Mouse (Mus musculus): ENCODE results near the gene Rnf220.

Gene Rnf220

DNA sequence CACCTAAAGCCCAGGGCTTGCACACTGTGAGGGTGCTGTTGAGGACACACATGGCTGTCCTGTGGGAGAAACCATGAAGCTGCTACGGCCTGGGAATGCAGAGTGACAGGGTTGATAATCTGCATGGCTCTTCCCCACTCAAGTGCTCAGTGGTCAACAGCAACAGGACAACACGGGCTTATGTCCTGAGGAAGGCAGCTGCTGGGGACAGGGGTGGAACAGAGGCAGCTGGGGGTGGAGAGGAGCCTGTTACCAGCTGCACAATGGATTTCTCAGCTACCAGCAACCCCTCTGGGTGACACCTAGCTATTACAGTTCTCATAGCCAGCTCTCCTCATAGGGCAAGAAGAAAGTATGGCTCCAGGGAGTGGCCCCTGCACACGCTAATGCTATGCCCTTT is 169.9 kb downstream of the Rnf220 start:
- no peak for DNase-seq

DNA sequence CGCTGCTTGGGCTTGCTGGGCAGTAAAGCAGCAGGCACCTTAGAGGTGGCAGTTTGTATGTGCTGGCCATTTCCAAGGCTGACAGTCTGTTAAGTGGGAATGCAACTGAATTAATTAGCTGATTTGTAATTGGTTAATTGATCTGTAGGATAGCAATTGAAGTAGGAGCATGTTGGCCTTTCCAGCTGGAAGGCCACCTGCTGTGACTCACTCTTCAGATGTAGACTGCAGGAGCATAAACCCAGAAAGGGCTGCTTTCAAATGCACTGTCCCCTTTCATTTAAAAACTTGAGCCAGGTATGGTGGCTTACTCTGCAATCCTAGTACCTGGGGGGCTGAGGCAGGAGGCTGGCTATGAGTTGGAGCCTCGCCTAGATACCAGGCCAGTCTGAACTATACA is 171.8 kb downstream of the Rnf220 start:
- no peak for DNase-seq

DNA sequence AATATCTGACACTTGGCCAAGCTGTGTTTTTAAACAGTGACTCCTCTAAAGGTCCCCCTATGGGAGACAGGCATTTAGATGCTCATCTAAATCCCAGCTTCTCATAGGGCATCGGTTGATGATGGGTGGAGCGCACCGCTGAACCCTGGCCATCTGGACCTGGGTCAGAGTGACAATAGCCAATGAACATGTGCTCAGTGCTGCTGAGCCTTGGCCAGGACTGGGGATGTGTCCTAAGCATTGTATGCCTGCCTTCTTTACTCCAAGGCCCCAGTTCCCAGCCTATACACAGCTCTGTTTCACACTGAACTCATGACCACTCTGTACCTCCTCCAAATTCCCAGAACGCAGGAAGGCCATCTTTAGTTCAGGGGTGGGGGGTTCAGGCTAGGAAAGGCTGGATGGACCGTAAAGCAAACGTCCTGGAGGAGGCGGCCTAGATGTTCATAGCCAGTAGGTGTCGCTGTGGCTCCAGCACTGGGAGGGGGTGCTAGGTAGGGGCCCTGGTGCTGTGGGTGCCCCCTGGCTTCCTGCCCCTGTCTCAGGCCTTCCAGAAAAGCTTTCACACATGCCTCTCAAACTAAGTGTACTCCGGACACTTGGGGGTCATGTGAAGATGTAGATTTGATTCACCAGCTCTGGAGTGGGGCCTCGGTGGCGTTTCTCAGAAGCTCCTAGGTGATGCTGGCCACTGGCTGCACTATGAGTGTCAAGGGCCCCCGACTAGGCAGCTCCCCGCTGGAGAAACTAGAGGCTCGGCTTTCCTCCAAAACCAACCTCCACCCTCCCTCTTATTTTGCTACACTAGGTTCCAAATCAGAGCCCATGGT is 173.1 kb downstream of the Rnf220 start:
- DNase-seq, result peak; percentile 63

DNA sequence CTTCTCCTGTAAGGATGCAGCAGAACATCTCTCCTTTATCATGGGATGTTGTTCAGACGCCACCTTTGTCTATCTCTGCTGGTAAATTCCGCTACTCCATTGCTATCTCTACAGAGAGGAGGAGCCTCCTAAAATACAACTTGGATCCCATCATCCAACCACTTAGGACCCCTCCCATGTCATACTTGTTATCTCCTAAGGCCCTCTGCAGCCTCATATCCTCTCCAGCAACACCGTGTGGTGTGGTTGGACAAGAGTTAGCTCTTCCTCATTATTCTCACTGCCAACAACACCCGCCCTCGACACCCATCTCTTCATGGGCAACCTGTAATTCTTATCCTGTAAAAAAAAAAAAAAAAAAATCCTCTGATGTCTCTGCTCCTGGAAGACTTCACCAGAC is 175.8 kb downstream of the Rnf220 start:
- DNase-seq, result no peak

DNA sequence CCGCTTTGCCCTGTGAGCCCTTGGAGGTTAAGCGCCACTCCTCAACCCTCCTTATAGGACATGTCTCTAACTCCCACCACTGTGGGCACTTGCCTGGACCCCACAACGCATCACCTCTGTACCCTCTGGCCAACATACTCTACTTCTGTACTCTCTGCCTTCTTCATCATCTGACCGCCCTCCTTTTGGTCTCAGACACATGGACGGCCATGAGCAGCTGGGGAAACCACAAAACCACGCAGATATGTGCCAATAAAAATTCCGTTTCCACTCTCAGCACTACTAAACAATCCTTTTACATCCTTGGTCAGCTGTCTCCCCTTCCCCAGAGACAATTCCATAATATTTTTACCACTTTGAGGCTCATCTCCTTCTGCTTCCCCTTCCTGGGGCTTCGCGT is 178.3 kb downstream of the Rnf220 start:
- no peak for DNase-seq

DNA sequence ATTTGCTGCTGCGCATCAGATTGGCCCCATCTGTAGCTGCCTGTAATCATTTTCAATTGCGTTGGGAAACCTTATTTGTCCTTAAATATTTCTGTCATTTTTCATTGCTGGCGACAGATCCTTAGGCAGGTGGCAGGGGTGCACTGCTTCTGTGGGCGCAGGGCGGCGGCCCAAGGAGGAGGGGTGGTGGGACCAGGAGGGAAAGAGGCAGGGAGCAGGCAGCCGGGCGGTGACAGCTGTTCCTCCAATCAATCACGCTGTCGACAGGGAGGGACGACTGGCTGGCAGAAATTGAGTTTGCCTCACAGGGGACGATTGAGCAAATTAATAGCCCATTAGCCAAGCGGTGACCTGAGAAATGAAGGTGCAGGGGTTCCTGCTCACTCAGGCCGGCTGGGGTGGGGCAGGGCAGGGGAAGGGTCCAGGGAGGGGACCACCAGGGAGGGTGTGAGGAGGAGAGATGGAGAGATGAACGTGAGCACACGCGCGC is 179.1 kb downstream of the Rnf220 start:
- DNase-seq, result no peak

DNA sequence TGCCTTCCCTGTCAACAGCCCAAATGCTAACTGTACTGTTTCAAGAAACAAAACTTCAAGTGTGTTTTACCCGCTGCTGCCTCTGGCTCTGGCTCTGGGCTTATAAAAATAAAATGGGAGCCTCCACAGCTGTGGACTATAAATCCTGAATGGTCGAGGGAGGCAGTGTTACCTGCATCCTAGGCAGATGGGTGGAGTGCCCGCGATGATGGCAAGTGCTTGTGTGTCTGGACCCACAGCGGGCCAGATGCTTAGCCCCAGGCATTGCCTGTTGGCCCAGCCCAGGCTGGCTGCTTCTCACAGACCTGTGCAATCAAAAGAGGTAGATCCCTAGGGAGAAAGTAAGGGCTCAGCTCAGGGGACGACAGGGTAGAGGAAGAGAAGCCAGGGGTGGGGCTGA is 180.1 kb downstream of the Rnf220 start:
- no peak for DNase-seq

DNA sequence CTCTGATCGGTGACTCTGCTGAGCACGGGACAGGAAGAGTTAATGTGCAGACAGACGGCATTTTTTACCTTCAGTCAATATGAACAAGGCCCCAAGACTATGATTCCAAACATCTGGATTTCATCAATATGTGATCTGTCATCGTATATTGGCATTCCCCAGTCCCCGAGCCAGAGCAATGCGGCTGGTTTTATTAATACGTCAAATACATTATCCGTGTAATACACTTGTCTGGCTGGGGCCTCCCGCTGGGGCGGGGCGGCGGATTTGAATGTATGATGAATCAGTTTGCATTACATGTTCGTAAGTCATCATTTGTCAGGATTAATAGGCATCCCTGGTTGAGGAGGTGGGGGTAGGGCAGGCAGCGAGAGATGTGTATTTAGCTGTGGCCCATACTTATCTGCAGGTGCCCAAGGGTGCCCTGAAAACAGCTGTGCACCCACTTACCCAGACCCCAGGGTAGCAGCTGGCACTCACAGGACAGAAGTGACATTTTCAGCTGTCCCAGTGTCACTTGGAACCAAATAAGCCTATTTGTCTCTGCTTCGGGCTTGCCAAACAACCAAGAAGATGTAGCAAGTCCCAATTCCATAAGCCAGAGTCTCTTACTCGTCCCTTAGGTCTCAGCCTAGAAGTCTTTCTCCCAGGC is 181.9 kb downstream of the Rnf220 start:
- DNase-seq, result no peak

DNA sequence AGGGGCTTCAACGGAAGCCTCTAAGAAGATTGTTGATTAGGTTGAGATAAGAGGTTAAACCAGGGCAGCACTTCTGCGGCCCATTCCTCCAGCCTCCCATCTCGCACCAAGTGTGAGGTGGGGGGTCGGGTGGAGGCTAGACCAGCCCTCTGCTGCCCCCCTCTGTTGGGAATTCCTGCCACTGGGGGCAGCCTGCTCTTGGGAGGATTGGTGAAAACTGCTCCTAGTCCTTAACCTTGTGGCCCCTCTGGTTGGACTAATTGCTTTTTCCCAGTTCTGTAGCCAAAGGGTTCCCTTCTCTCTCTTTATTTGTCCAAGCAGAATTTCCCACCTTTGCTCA is 183.8 kb downstream of the Rnf220 start:
- peak; percentile 77 for DNase-seq

DNA sequence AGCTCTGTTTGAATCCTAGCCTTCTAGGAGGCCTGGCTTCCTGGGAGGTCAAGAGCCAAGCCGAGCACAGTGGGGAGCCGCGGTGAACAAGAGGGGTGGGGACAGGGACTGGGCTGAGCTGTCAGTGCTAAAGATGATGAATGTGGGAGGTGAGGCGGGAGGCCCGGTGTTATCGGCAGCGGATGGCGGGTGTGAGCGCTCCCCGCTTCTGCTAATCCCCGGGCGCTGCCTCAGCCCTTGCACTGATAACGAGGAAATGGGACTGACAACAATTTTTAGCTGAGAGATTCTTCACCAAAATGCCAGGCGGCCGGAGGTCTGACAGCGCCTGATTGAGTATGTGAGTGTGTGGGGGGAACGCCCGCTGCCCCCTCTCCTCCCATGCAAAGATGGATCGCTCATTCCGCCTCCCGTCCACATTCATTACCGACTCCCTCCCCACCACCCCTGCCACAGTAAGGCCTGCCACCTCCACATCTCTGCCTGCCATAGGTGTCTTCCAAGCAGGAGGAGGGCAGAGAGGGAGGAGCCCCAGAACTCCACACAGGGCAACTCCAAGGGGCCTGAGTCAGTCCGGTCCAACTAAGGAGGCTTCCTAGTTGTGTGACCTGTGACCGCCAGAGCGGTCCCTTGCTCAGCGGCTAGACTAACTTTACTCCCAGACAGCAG is 184.3 kb downstream of the Rnf220 start:
- peak; percentile 93 for DNase-seq

DNA sequence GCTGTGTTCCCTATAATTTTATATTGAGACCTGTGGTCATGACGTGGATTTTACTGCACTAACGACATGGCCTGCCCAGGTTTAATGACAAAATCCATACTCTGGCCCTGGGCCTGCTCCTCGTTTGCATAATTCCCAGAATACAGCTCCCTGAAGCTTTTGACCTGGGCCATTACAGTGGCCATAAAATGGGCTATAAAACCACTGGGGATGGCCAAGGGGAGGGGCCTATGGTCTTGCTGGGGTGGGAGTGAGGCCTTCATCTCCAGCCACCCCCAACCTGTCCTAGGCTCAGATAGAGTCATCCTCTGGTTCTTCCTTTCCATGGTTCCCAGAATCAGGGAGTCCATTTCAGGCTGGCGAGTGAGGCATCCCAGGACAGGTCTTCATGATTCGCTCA is 185.0 kb downstream of the Rnf220 start:
- no peak for DNase-seq

DNA sequence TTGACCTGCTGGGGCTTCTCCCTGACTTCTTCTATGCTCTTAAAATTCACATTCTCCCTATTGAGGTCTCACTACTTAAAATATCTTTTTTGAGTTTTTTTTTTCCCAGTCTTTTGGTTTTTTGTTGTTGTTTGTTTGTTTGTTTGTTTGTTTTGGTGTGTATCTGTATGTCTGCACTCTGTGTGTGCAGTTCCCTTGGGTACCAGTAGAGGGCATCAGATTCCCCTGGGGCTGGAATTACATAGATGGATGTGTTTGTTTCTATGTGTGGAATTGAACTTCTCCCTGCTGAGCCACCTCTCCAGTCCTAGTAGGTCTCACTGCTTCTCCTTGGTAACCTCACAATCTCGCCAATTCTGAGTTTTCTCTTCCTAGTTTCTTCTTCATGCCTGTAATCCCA is 187.4 kb downstream of the Rnf220 start:
- no peak for DNase-seq

DNA sequence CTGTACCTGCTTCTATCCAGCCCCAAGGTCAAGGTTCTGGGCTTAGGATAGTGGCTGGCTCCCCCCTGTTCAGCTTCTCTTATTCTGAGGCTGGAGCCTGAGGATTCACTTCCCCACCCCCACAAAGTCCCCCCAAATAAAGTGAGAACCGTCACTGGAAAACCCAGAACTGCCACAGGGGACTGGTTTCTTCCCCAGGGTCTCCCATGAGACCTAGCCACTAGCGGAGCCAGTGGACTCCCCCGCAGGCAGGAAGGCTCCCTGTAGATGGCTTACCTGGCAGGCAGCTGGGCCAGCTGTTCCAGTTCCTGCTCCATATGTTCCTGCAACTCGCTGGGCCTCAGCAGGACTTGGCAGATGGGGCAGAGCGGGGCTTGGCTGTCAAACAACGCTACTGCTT is 189.6 kb downstream of the Rnf220 start:
- no peak for DNase-seq

DNA sequence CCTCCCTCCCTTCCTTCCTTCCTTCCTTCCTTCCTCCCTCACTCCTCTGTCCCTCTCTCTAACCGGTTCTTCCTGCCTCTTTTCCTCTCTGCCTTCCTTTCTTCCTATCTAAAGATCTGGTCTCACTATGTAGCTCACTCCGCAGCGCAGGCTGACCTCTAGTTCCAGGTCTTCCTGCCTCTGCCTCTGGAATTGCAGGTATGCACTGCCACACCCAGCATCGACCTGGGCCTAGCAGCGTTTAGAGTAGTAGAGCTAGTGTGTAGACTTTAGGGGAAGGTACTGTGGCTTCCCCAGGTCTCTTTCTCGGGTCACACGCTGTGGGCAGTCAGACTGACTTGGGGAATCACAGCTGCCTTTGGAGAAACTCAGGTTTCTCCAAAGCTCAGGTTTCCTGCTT is 191.4 kb downstream of the Rnf220 start:
- DNase-seq, result no peak

DNA sequence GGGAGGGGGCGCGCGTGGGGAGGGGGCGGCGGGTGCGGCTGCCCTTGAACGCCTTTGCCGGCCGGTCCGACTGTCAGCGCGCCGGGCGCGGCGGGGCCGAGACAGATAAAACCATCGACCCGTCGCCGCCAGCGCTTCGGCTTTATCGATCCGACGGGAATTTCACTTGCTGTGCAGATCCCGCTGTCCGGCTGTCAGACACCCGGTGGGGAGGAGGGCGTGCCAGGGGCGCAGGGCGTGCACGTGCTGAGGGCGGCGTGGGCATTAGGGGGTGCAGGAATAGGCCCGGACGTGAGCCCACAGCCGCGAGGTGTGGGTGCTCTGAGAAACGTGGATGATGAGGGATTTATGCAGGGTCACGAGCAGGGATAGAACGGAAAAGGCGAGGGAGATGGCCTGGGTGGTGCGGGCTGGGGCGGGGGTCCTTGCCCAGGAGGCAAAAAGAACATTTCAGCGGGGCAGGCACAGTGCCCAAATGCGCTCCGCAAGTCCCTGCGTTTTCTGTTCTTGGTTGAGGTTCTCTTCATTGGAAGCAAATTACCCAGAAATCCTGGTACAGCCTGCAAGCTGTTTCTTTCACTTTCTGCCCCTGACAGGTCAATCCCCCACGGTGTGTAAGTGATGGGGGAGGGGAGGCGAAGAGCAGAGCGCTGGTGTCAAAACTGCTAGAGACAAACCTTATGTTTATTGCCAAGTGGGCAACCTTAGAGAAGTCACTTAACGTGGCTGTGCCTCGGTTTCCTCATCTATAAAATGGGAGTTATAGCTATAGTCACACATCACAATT is 192.4 kb downstream of the Rnf220 start:
- DNase-seq, result peak; percentile 26

DNA sequence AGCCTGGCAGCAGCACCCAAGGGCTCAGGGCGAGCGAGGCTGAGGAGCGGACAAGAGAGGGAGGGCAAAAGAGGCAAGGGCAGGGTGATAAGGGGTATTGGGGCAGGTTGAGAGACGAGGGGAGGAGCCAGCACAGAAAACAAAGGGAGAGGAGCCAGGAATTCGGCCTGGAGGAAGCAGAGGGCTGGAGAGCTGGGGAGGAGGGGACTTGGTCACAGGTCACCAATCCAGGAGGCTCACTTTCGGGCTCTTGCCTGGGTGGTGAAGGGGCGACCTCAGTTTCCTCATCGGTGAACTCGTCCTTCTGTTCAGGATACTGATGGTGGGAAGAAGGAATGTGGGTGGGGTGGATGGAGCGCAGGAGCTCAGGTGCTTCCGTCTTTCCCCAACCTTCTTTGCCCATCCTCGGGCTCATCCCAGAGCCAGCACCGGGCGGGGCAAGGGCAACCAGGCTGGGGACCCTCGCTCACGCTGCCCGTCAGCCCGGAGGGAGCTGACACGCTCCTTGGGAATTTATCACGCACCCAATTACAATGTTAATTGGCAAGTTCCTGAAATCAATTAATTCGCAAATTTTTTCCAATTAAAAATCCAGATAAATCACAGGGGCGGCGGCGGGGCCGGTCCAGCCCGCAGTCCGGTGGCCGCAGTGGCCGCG is 193.1 kb downstream of the Rnf220 start:
- DNase-seq, result no peak

DNA sequence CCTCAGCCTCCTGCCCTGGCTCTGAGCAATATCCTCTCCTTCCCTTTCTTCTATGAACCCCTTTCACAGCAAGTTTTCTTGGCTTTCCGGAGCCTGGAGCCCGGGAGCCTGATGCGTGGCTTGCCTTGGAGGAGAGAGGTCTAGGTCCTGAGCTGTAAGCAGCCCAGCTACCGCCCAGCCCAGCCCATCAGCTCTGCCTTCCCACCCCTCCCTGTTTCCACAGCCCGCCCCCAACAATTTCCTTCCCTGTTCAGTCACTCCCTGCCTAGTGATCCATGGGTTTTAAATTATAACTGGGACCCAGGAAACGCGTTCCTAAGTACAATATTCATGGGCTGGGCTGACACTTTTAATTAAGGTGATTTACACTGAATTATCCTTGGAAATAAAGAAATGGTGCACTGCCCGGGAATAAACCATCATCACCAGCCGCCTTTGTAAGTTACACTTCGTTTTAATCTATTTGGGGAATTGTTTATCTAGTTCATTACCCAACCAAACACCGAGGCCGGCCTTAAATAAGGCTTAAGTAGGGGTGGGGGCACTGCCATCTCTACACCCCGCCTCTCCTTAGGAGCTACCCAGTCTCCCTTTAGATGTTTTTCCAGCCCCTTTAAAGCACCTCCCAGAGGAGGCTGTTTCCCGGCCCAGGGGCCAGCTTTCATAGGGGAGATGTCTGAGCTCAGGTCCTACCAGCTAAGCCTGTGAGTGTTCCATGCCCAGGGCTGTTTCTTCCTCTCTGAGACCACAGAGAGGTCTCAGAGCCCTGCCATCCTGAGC is 194.6 kb downstream of the Rnf220 start:
- no peak for DNase-seq

DNA sequence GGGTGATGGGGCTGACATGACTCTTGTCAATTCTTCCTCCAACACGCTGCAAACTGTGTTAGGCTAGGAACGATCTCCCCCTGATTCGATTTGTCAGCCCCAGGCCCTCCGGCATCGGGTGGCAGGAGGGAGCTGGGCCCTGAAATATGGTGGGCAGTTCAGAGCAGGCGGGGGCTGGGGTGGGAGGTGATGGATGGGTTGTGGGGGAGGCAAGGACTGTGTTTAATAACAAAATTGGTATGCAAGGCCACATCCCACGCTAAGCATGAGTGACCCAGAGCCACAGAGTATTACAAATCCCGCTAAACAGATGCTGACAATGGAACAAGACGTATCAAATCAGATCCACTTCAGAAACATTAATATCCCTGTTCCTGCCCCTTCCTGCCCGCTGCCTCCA is 196.9 kb downstream of the Rnf220 start:
- DNase-seq, result no peak

DNA sequence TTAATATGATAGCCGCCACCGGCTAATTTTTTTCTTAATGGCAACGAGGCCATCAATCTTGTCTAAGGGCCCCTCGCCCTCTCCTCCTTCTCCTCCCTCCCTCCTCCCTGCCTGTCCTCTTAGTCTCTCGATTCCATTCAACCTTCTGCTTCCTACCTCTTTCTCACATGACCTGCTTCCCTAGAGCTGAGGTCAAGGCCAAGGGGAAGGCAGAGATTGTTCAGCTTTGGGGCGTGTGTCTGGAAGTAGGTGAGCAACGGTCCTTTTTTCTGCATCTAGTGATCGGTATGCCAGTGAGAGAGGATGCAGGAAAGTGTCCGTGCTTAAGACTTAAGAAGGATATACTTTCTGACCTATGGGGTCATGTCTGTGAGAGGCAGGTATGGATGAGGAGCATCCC is 199.0 kb downstream of the Rnf220 start:
- no peak for DNase-seq

DNA sequence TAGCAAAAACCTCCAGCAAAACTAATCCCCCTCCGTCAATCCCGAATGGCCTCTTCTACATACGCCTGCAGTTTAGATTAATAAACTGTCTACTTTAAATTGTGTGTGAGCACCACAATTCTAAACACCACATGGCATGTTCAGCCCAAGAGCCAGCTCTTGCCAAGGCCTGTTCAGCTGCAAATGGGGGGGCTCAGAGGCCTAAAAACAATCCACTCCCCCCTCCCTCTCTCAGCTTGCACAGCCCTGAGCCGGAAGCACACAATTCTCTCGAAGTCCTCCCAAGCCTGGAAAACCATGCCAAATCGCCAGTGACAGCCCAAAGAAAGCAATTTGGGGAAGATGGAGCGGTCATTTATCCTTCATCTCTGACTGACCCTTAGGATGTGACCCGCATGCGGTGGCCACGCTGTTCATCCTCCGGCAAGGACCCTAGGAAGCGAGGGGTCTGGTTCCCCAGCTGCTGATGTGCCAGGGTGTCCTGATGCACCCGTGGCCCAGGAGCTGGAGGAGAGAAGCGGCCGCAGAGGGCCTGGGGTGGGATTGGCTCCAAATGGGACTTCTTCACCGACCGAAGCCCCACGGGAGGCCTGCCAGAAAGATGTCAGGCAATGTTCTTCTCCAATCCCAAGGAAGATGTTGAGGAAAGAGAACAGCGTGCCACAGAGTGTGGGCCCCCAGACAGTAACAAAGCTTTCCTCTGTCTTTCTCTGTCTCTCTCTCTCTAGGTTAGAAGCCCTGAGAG is 199.8 kb downstream of the Rnf220 start:
- no peak for DNase-seq

DNA sequence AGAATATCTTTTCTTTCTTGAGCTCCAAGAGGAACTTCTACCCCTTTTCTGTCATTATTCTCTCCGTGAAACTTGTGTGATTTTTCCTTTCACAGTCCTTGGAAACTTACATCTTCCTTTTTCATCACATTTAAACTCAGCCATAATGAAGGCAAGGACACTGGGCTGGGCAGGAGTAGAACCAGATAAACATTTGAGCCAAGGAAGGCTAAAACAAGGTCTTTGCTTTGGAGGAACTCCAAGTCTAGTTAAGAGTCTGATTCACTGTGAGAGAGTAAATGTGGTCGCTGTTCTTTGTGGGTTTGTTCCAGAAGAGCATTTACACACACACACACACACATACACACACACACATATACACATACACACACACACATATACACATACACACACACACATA is 205.2 kb downstream of the Rnf220 start:
- DNase-seq, result no peak

Measured in liver (tissue).